Mouse (Mus musculus) hindbrain, postnatal 0 days (tissue): ENCODE data around the gene Pxk. TPM values are rescaled to one million over a fixed set of nuclear protein-coding genes. Genes with fewer than 3 reads are reported as not detected.

Experiments
- ATAC-seq: fragments of 200-750 bp; cut with Nextera tagmentation; 2 replicates; pipeline ENCODE4 v1.8.0; 2017; ENCODE audit warnings: mild to moderate bottlenecking, moderate TSS enrichment, moderate library complexity
- DNase-seq: peaks from one replicate; pipeline ENCODE4 v3.0.0-alpha.2; 2015; ENCODE audit warnings: low spot score
- H3K27ac ChIP-seq: fragments of 300-500 bp; sonication (generic); 2 replicates; pipeline ENCODE4 v1.5.1; 2014; ENCODE audit warnings: mild to moderate bottlenecking
- H3K27me3 ChIP-seq: fragments of 300-500 bp; sonication (generic); 2 replicates; pipeline ENCODE4 v1.6.1; 2014; ENCODE audit warnings: low read length, mixed read lengths; ENCODE audit not compliant: insufficient read depth
- H3K36me3 ChIP-seq: fragments of 300-500 bp; sonication (generic); 2 replicates; pipeline ENCODE4 v1.6.1; 2014; ENCODE audit warnings: low read length, mixed read lengths; ENCODE audit not compliant: insufficient read depth
- H3K4me1 ChIP-seq: fragments of 300-500 bp; sonication (generic); 2 replicates; pipeline ENCODE4 v1.6.1; 2014; ENCODE audit warnings: antibody characterized with exemption, low read length, mixed read lengths; ENCODE audit not compliant: insufficient read depth
- H3K4me2 ChIP-seq: fragments of 300-500 bp; sonication (generic); 2 replicates; pipeline ENCODE4 v1.6.1; 2014; ENCODE audit warnings: low read depth, mild to moderate bottlenecking, low read length, moderate library complexity, mixed read lengths
- H3K4me3 ChIP-seq: fragments of 300-500 bp; sonication (generic); 2 replicates; pipeline ENCODE4 v1.5.1; 2014; ENCODE audit warnings: low read length
- H3K9ac ChIP-seq: fragments of 300-500 bp; sonication (generic); replicated peaks from 2 replicates; pipeline ENCODE4 v1.6.1; 2014; ENCODE audit warnings: mild to moderate bottlenecking, low read length, moderate library complexity, mixed read lengths
- H3K9me3 ChIP-seq: fragments of 300-500 bp; sonication (generic); 2 replicates; pipeline ENCODE4 v1.6.1; 2016; ENCODE audit warnings: low read length, mixed read lengths
- CTCF ChIP-seq: IDR thresholded peaks from 2 replicates; pipeline ENCODE4 v1.5.1; 2016; ENCODE audit warnings: antibody characterized with exemption, control low read depth, low read depth
- WGBS: fragments of 180-500 bp; shearing (Covaris S2); extraction: QIAGEN DNeasy Blood & Tissue Kit; methylation state at CpG from one replicate; pipeline ENCODE4 v1.1.7; 2014; 5-methylcytosine and 5-hydroxymethylcytosine counted together
- polyA plus RNA-seq: library from polyadenylated mRNA; unstranded; fragments of >200 nt; fragmentation: Nextera tagmentation; extraction: Ambion mirVana; gene quantifications from 2 replicates; pipeline ENCODE4 v1.2.1, GENCODE M21; 2015
- total RNA-seq: library from RNA; depleted of rRNA; stranded (reverse); fragments of >200 nt; gene quantifications from 2 replicates; pipeline ENCODE4 v1.2.3, GENCODE M21; 2014

Gene Pxk
- total and polyA plus RNA-seq, 2 experiments from 2014 or later: 36.3 to 57.4 TPM

DNA sequence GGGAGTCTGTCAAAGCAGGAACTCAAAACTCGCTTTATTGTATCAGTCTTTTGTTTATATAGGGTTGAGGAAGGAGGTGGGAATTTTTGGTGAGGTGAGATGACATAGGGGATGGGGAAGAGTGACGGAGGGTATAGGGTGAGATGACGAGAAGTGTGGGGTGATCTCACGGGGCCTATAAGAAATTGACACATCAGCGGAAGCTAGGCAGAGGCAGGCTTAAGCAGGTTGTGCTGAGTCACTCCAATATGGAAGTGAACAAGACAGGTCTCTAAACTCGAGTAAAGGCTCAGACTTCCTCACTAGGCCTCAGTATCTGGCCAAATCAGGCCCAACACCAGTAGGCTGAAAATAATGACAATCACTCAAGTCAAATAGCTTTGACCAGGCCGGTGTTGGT is 38.1 kb upstream of the Pxk start:
- H3K9me3 ChIP-seq: no peaks in the 10 kb centered on the region
- no peak overlapping the region for H3K9ac ChIP-seq
- H3K27me3 ChIP-seq: no peaks in the 10 kb centered on the region
- peaks cover 8% of the 10 kb centered on the region; the same call in 1 of the 2 replicates for H3K36me3 ChIP-seq
- ATAC-seq (no peak), DNase-seq (no peak)
- 95% methylated on average over 7 of the region's 7 CpGs for WGBS
- H3K27ac ChIP-seq: no peak overlapping the region
- H3K4me2 ChIP-seq: no peak overlapping the region
- no peak overlapping the region for H3K4me3 ChIP-seq
- no peak for TF ChIP-seq CTCF
- no peaks in the 10 kb centered on the region for H3K4me1 ChIP-seq

DNA sequence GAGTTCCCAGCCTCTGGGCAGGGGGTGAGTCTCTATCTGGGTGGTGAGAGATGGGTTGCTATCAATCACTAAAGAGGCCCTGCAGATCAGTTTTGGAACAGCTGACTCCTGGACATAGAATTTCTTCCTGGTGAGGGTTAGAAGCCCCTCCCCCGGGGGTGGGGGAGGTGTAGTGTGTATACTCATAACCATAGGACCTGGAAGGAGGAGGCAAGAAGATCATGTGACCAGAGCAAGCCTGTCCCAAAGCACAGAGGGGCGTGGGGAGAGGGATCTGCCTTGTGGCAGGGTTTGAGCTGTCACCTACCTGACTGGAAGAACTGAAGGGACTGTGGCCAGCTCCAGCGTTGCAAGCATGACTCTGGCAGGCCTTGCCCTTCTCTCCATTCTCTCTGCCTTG is 35.9 kb upstream of the Pxk start:
- WGBS: 34% methylated on average over 3 of the region's 3 CpGs
- Histone ChIP-seq H3K9ac (no peak overlapping the region), H3K27me3 (no peaks in the 10 kb centered on the region), H3K4me3 (no peak overlapping the region), H3K4me2 (no peak overlapping the region), H3K36me3 (no peaks in the 10 kb centered on the region), H3K27ac (peak overlapping the region; percentile 64; the same call in 1 of the 2 replicates), H3K4me1 (no peaks in the 10 kb centered on the region), H3K9me3 (no peaks in the 10 kb centered on the region)
- no peak for TF ChIP-seq CTCF
- peak; percentile 62; the same call in 1 of the 2 replicates for ATAC-seq
- no peak for DNase-seq

DNA sequence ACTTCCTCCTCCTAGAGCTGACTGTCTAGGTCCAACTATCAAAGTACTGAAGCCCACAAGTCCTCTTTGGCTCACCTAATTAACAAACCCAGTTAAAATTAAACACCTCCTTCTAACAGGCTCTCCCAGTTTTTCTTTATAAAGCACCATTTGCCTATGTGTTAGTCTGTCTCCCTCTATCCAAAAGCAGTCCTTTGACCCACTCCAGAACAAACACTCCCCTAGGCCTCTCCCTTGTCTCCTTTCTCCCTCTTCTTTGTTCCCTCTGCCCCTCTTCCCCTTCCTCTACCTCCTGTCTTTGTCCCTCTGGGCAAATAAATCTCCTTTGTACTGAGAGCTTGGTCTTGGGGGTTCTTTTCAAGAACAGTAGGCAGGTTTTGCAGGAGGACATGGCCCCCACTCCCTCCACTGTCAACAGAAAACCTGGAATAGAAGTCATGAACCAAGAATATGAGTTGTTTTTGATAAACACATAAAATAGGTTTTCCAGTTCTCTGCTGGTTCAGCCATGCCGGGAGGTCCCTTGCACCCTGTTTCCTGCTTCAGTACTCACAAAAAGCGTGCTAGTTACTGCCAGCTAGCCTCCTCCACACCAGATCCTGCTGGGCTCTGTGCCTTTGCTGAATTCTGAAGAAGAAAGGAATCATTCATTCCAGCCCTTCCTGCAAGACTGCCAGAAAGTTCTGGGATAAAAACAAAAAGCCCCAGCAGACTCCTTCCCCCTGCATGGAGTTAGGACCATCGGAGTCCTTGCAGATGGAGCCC is 35.3 kb upstream of the Pxk start:
- H3K4me3 ChIP-seq: no peak overlapping the region
- H3K27me3 ChIP-seq: no peaks in the 10 kb centered on the region
- ATAC-seq (peak; percentile 59; the same call in 1 of the 2 replicates), DNase-seq (peak; percentile 54)
- H3K9me3 ChIP-seq: no peaks in the 10 kb centered on the region
- H3K4me1 ChIP-seq: no peaks in the 10 kb centered on the region
- peak overlapping the region; percentile 64 for H3K27ac ChIP-seq
- H3K4me2 ChIP-seq: no peak overlapping the region
- H3K9ac ChIP-seq: no peak overlapping the region
- no peak for TF ChIP-seq CTCF
- WGBS: 26% methylated on average over 3 of the region's 3 CpGs
- H3K36me3 ChIP-seq: no peaks in the 10 kb centered on the region

DNA sequence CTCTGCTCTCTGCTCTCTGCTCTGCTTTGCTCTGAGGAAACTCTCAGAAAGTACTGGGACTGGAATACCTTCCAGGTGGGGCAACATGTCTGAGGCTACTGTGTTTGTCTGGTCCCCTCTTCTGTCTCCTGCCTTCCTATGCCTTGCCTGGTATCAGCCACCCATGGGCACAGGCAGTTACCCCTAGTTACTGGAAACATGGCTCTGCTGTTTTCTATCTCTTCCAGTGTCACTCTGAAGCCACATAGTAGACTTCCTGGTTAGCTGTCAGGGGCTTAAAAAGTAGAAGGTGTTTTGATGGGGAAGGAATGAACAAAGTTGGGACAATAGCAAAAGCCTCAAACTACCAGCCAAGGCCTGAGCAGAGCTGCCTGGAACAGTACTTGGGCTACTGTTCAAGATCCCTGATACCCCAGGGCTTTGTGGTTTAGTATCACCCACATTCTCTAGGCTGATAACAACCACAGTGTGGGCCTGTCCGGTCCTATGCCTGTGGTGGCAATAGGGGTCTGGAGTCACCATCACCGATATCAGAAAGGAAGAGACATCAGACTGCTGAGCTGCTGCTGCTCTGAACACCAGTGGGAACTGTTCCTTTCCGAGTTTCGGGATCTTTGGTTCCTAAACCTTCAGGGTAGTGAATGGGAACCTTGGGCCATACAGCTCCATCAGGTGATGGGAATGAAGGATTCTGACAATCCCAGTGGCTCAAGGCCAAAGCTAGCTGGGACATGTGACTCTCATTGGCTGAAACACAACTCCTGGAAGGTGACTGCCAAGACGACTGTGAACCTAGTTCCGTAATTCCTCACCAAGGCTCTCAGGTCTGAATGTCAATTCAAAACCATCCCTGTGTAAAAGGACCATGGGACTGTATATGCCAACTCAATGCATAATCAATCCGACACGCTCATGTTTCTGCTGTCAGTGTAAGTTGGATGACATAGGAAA is 33.9 kb upstream of the Pxk start:
- no peaks in the 10 kb centered on the region for H3K4me1 ChIP-seq
- ATAC-seq (no peak), DNase-seq (peak; percentile 16)
- H3K36me3 ChIP-seq: no peaks in the 10 kb centered on the region
- no peaks in the 10 kb centered on the region for H3K27me3 ChIP-seq
- 76% methylated on average over 8 of the region's 8 CpGs for WGBS
- H3K9ac ChIP-seq: no peak overlapping the region
- H3K4me2 ChIP-seq: no peak overlapping the region
- peak overlapping the region; percentile 64; the same call in 1 of the 2 replicates for H3K27ac ChIP-seq
- H3K9me3 ChIP-seq: no peaks in the 10 kb centered on the region
- TF ChIP-seq CTCF: no peak
- no peak overlapping the region for H3K4me3 ChIP-seq

DNA sequence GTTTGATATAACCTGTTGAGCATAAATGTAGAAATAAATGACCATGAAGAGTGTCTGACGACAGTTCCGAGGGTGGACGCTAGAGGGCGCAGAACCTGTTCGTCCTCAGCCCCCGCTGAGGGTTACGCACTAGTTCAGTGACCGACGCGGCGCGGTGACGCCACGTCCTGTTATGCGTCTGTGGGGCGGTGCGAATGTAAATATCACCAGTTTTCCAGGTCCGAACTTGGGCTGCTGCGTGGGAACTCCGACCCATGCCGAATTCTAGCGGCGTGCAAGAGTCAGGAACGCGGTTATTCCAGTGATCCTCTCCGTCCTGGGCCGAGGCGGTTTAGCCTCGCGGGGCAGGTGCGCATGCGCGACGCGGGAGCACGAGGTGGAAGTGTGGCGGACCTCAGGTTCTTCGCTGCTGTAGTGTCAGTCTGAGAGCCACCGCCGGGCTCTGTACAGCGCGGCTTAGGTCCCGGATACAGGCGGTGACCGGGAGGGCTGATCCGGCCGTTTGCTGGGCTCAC is 17.8 kb upstream of the Pxk start, which contains the start of gene Rpp14:
Gene Rpp14, plus strand, starts transcription at position 203 of the 515 bp plus-strand sequence.
- Histone ChIP-seq H3K27ac (peak within 1 kb of the TSS; percentile 88), H3K27me3 (no peaks in the 10 kb centered on the region), H3K4me1 (0 out of 2 replicates have a peak, but pooled peaks cover 3% of the 10 kb centered on the region), H3K4me2 (peak within 1 kb of the TSS; percentile 66), H3K9ac (peak within 1 kb of the TSS; percentile 79), H3K9me3 (no peaks in the 10 kb centered on the region), H3K4me3 (peak within 1 kb of the TSS; percentile 64), H3K36me3 (no peaks in the 10 kb centered on the region; the same call in 1 of the 2 replicates)
- under 1% methylated on average over 47 of the region's 47 CpGs for WGBS
- peak; percentile 96 for ATAC-seq
- TF ChIP-seq CTCF: peak; percentile 99
- DNase-seq: peak; percentile 98

DNA sequence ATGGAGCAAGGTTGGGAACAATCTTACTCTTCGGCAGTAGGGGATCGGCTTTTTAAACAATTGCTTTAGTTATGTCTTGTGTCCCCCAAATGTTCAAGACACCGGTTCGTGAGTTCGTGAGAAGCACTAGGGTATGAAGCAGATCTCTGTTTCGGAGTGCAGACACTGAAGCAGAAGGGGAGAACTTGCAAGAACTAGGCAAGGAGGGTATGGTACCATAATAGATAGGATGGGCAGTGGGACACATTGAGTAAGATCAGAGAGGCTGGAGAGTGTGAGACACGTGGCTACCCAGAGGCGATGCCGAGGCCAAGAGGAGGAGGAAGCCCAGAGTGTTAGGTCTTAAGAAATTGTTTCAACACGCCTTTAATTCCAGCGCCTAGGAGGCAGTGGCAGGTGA is 17.3 kb upstream of the Pxk start:
- peak overlapping the region; percentile 88 for H3K27ac ChIP-seq
- 3% methylated on average over 11 of the region's 11 CpGs for WGBS
- no peak for TF ChIP-seq CTCF
- DNase-seq: no peak
- no peaks in the 10 kb centered on the region for H3K9me3 ChIP-seq
- peak overlapping the region; percentile 64 for H3K4me3 ChIP-seq
- H3K4me2 ChIP-seq: peak overlapping the region; percentile 66
- ATAC-seq: peak; percentile 60
- 0 out of 2 replicates have a peak, but pooled peaks cover 3% of the 10 kb centered on the region for H3K4me1 ChIP-seq
- peak overlapping the region; percentile 79 for H3K9ac ChIP-seq
- no peaks in the 10 kb centered on the region for H3K27me3 ChIP-seq
- H3K36me3 ChIP-seq: no peaks in the 10 kb centered on the region; the same call in 1 of the 2 replicates
